Mouse (Mus musculus): ENCODE data around the gene Rusc1.

Rusc1 gene

GRCm38 (mm10) chr3:89093175-89093574, at the start of gene Rusc1:
Gene Rusc1 (minus strand): TSS chr3:89093311.
- DNase-seq, result peak; percentile 94 to 96

GRCm38 (mm10) chr3:89136365-89136764, 43.3 kb upstream of the Rusc1 start:
- no peak for DNase-seq

DNA sequence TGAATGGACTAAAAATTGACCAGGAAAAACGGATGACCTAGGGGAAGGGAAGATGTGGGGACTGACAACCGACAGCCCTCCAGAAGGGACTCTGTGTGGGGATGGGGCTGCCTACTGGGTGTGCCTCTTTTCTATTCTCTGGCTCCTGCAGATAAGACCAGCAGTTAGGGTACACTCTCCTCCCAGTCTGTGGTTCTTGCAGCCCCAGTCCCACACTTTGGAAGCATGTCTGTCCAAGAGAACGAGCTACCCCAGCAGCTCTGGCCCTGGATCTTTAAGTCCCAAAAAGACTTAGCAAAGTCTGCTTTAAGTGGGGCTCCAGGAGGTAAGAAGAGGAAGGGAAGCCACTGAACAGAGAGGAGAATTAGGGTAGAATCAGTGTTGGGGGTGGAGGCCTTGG, 42.8 kb upstream of the Rusc1 start, which contains the start of gene Pklr:
Gene Pklr, plus strand, starts transcription at position 185 of the 400 bp plus-strand sequence.
- DNase-seq, result no peak

DNA sequence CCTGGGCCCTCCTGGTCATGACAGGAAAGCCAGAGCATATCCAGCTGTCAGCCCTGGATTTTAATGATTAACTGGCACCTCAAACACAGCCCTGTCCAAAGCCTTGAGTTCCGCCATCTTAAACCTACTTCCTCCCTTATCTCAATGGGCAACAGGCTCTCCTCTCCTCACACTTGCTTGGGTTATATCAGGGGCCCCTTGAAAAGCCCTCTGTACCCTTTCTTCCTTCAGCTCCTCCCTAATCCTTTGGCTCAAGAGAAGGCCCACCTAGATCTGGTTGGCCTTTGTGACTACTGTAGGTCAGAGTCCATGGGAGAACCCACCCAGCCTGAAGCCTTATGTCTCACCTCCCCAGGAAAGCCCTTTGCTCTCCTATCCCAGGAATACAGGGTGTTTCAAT, 40.6 kb upstream of the Rusc1 start:
- DNase-seq, result no peak

- no peak for DNase-seq
Observed at GRCm38 (mm10) chr3:89133063-89133450, 39.9 kb upstream of the Rusc1 start.

- DNase-seq, result peak; percentile 59 to 61
Observed at GRCm38 (mm10) chr3:89132285-89133062, 39.4 kb upstream of the Rusc1 start.

DNA sequence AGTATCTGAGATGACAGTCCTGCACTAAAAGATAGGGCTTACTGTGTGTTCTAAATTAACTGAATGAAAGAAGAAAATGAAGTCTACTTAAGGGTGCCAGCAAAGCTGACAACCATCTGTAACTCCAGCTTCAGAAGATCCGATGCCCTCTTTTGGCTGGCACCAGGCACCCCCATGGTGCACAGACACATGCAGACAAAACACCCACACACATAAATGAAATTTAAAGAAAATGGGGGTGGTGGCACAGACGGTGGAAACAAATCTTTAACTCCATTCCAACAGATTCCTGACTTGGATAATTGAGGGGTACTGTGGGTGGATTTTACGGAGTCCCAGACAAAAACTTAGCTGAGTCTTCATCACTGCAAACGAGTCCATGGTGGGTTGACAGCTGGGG, 38.7 kb upstream of the Rusc1 start:
- DNase-seq, result no peak

DNA sequence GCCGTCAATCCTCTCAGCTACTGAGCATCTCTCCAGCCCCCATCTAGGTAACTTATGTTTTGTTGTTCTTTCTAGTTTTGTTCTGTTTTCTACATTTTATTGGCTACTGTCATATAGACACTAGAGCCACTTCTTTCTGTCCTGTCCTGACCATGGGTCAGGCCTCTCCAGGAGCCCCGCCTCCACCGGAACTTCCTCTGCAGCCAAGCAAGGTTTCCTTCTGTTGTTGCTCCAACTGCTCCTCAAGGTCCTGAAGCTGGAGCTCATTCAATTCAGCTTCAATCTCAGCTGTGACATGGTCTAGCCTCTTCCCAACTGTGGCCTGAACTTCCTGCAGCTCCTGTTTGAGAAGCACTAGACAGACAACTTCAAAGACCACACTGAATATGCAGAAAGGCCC, 36.8 kb upstream of the Rusc1 start:
- DNase-seq, result no peak

- no peak for DNase-seq
Observed at GRCm38 (mm10) chr3:89125981-89126380, 32.9 kb upstream of the Rusc1 start.

DNA sequence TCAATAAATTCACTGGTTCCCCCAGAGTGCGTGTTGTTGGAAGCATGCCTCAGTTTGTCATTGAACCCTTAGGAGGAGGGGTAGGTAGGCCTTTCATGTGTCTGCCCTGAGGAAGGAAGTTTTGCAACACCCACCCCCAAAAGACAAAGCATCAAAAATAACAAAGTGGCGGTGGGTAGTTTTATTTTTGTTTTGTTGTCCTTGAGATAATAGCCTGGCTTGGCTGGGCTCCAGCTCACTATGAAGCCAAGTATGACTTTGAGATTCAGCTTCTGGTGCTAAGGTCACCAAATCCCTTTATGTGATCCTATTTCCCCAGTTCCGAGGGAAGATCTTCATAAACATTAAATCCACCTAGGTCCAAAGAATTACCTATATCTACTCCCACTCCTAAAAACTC, 31.1 kb upstream of the Rusc1 start:
- DNase-seq, result no peak

DNA sequence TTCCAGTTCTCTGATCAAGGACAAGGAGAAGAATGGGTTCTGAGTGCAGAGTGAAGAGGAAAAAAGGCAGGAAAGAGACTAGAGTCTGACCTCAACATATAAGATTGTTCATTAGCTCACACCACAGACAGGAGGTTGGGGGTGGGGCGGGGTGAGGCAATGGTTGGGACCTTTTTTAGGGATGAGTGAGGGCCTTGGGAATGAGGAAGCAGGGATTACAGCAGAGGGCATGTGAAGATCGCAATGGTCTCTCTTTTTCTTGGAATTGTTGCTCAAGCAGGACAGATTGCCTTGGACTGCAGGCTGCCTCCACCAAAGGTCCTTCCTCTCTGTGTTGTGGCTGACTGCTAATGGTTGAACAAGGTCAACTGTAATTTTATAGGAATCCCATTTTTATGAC, 30.2 kb upstream of the Rusc1 start:
- DNase-seq, result no peak

DNA sequence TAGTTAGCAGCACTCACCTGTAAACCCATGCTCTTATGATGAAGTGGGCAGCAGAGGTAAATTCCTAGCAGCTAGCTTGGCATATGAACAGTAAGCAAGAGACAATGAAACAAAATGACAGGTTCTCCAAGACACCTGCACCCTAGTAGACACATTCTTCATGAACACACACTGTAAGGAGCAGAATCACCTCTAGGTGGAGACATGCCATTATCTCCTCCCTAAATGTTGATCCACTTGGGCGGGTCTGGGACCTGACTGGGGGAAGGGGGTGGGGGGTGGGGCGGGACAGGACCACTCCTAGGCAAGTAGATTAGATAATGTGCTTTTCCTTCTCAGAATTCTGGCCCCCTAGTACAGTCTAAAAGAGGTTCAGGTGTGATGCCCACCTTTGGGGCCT, 22.4 kb upstream of the Rusc1 start:
- peak in 1 of 2 experiments; percentile 42 for DNase-seq

GRCm38 (mm10) chr3:89113058-89113457, 19.9 kb upstream of the Rusc1 start:
- DNase-seq, result no peak

DNA sequence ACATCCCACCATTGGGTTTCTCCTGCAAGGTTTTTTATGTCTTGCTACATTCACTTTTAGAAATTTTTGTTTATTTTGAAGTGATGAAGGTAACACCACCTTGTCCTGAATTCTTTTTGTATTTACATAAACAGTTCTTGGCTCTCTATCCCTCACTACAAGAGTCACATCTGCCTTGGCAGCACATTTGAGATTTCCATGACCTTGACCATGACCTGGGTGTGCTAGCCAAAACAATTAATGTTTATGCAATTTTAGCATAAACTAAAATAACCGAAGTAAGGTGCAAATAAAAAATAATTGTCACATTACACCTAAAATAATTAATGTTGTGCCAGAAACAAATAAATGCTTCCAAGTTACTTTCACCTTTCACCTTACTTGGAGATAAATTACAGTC, 15.0 kb upstream of the Rusc1 start:
- DNase-seq, result no peak

GRCm38 (mm10) chr3:89107545-89107944, 14.4 kb upstream of the Rusc1 start:
- DNase-seq, result no peak

GRCm38 (mm10) chr3:89106881-89107280, 13.8 kb upstream of the Rusc1 start:
- DNase-seq, result no peak

GRCm38 (mm10) chr3:89103291-89103595, 10.1 kb upstream of the Rusc1 start:
- no peak for DNase-seq

- no peak for DNase-seq
Observed at GRCm38 (mm10) chr3:89102495-89103290, 9.6 kb upstream of the Rusc1 start.

- peak; percentile 93 to 96 for DNase-seq
Observed at GRCm38 (mm10) chr3:89101812-89102494, 8.8 kb upstream of the Rusc1 start, which contains the start of gene Fdps. Gene Fdps (minus strand): TSS chr3:89101959.

DNA sequence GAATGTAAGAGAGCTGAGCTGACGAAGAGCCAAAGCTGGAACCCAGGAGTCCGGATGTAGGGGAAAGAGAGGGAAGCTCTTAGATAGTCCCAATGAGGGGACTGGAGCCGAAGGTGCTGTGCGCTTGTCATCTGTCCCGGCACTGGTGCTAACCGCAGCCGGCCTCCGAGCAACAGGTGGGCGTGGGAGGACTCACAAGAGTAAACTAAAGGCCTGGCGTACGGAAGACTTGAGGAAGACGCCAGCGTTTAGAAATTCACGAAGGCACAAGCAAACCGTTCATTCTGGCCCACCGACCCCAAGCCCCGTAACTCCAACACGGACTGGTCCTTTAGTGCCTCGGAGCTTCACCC, 8.3 kb upstream of the Rusc1 start:
- DNase-seq, result no peak

GRCm38 (mm10) chr3:89100811-89101210, 7.7 kb upstream of the Rusc1 start, which contains the start of gene Gm43738:
Gene Gm43738 (minus strand): TSS chr3:89101099.
- peak in 1 of 2 experiments; percentile 54 for DNase-seq

- no peak for DNase-seq
Observed at GRCm38 (mm10) chr3:89094021-89094420, 910 bp upstream of the Rusc1 start.

DNA sequence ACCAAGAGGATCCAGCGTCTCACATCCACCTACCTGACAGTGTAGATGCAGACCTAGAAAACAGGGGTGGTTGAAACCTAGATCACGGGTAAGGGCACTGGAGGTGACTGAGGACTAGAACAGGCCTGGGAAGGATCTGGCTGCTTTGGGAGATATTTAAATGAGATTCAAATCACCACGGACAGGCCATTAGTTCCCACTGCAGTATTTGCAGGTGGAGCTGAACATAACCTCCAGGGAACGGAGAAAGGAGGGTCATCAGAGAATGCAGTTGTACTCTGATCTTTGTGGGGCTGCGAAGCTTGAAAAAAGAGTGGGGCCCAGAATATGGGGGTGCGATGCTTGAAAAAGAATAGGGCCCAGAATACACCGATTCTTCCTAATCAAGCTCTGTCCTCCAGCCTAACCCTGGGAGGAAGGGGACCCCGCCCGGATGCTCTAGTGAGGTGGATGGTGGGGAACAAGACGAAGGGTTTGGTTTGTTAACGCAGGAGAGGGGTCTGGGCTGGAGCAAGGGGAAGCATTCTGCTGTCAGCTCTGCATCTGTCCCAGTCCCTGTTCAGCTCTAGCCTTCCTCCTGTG, 511 bp downstream of the Rusc1 start:
- peak in 1 of 2 experiments; percentile 31 for DNase-seq
